Comparison of ENCODE assay signal across 9 mouse cellular contexts in genomic region chr9:40834569-40834968, GRCm38 (mm10). TPM values are rescaled to one million over a fixed set of nuclear protein-coding genes. Genes with fewer than 3 reads are reported as not detected.
DNase-seq lines count a peak whose midpoint lies in the region; TF ChIP-seq lines count a peak whose summit lies in the region.
"Had no signal": no experiment of that assay in that cellular context is flagged by ENCODE, and none has a peak within 500 bp of the region (broad histone marks: within the 10 kb centered on the region; RNA-seq: fewer than 3 reads in every experiment).

No protein-coding gene starts in this region.

- H3K36me3 ChIP-seq in C2C12 (ENCODE audit: control insufficient read depth, insufficient read depth), result no peaks in the 10 kb centered on the region

- TF ChIP-seq CTCF in C2C12 (IDR thresholded peaks at IDR 0.05; ENCODE audit: control insufficient read depth, insufficient read depth, insufficient read length), result peak; percentile 42

- H3K27me3 ChIP-seq in C2C12 (ENCODE audit: control insufficient read depth, insufficient read depth, insufficient read length), result peaks cover 4% of the 10 kb centered on the region

- no peak overlapping the region for H3K4me3 ChIP-seq in C2C12 (ENCODE audit: insufficient read depth, poor library complexity, severe bottlenecking)

- peak; percentile 61 for DNase-seq in T-cell, adult 2 months (ENCODE audit: low spot score)
- peak; percentile 86 to 88 for DNase-seq in cerebellum, postnatal 36 days
- peak; percentile 15 for DNase-seq in gastrocnemius, postnatal 25 days
- DNase-seq in kidney, postnatal 36 days, result peak; percentile 64 to 92
- DNase-seq in lung, postnatal 10 days, result peak; percentile 78
- peak; percentile 90 for DNase-seq in retina, embryonic 14.5 days (ENCODE audit: low spot score)
- peak; percentile 53 to 65 for DNase-seq in thymus, postnatal 36 days

- H3K79me2 ChIP-seq in C2C12 (ENCODE audit: control insufficient read depth, insufficient read depth), result no peaks in the 10 kb centered on the region

- H3ac ChIP-seq in C2C12 (ENCODE audit: control insufficient read depth, insufficient read length, low read depth), result no peak overlapping the region

- no peaks in the 10 kb centered on the region for H3K79me3 ChIP-seq in C2C12 (ENCODE audit: low read depth)

TF ChIP-seq in C2C12, 6 proteins besides CTCF, POLR2A, EP300 and RAD21:
- no peak for TF ChIP-seq FOSL1 (IDR thresholded peaks at IDR 0.05; ENCODE audit: insufficient read depth, low read length, poor library complexity, severe bottlenecking)
- TF ChIP-seq MYOG (IDR thresholded peaks at IDR 0.05; ENCODE audit: control insufficient read depth, extremely low read depth, insufficient read length), result no peak
- no peak for TF ChIP-seq MAX (IDR thresholded peaks at IDR 0.05)
- TF ChIP-seq CEBPB (IDR thresholded peaks at IDR 0.05; ENCODE audit: low read depth), result no peak
- TF ChIP-seq MYOD1 (IDR thresholded peaks at IDR 0.05; ENCODE audit: control insufficient read depth, insufficient read length, low read depth), result no peak
- TF ChIP-seq USF1 (IDR thresholded peaks at IDR 0.05; ENCODE audit: low read depth), result no peak
TF ChIP-seq in C2C12: peak in this region for 0.

RNA-seq across cellular contexts. Expression of gene Hspa8, which starts 33.8 kb away (rescaled TPM):
- polyA plus RNA-seq in C2C12 (2012; fragmentation: generic; extraction: Trizol), result 1,815 TPM
- 1,000 to 10,000 TPM; 1,183 to 1,197 TPM for total RNA-seq in gastrocnemius, postnatal 25 days (2021)

RNA-seq across cellular contexts. Expression of gene Bsx, which starts 39.4 kb away (rescaled TPM):
- not detected for polyA plus RNA-seq in C2C12 (2012; fragmentation: generic; extraction: Trizol)
- not detected for total RNA-seq in gastrocnemius, postnatal 25 days (2021)
- total RNA-seq: left cerebral cortex, adult 8-10 months had no signal

Comparison
In these comparisons a context has a peak if more than half of its experiments do, and no peak if none do; other contexts are left out.
1. DNase-seq: peak in every context shown above with its lines; median percentile 90 in retina, embryonic 14.5 days; 87 in cerebellum, postnatal 36 days; 78 in kidney, postnatal 36 days; 78 in lung, postnatal 10 days; 61 in T-cell, adult 2 months; 59 in thymus, postnatal 36 days; 15 in gastrocnemius, postnatal 25 days.